Mouse (Mus musculus) thymus, adult 2 months (tissue): Measurements from ENCODE around the gene Polr3h. TPM values are rescaled to one million over a fixed set of nuclear protein-coding genes. Genes with fewer than 3 reads are reported as not detected.

Experiments
- DNase-seq: peaks from one replicate; pipeline ENCODE4 v3.0.0; 2021
- H3K27ac ChIP-seq: fragments of 200-500 bp; 2 replicates; pipeline ENCODE4 v1.5.1; 2012; ENCODE audit warnings: low read length, control low read depth; ENCODE audit not compliant: control insufficient read depth, insufficient read depth
- H3K27me3 ChIP-seq: fragments of 200-500 bp; 2 replicates; pipeline ENCODE4 v1.6.1; 2012; ENCODE audit warnings: mild to moderate bottlenecking, low read length, moderate library complexity, mixed read lengths; ENCODE audit not compliant: control insufficient read depth, insufficient read depth
- H3K36me3 ChIP-seq: fragments of 200-500 bp; 2 replicates; pipeline ENCODE4 v1.6.1; 2012; ENCODE audit warnings: mild to moderate bottlenecking, low read length, moderate library complexity; ENCODE audit not compliant: control insufficient read depth, insufficient read depth
- H3K4me1 ChIP-seq: fragments of 200-500 bp; replicated peaks from 2 replicates; pipeline ENCODE4 v1.6.1; 2012; ENCODE audit warnings: low read length; ENCODE audit not compliant: control insufficient read depth, insufficient read depth
- H3K4me3 ChIP-seq: fragments of 200-500 bp; 2 replicates; pipeline ENCODE4 v1.5.1; 2012; ENCODE audit warnings: mild to moderate bottlenecking, low read length, control low read depth, moderate library complexity; ENCODE audit not compliant: control insufficient read depth, insufficient read depth
- CTCF ChIP-seq: fragments of 200-500 bp; IDR thresholded peaks from 2 replicates; pipeline ENCODE4 v1.5.1; 2012; ENCODE audit warnings: mild to moderate bottlenecking, control low read depth, low read length, moderate library complexity, borderline replicate concordance; ENCODE audit not compliant: control insufficient read depth, poor library complexity, insufficient read depth; ENCODE audit errors: extremely low read depth
- POLR2A ChIP-seq: fragments of 200-500 bp; IDR thresholded peaks from 2 replicates; pipeline ENCODE4 v1.6.1; 2012; ENCODE audit warnings: mild to moderate bottlenecking, low read length, control low read depth, moderate library complexity; ENCODE audit not compliant: control insufficient read depth, poor library complexity, insufficient read depth; ENCODE audit errors: extremely low read depth
- WGBS: fragments of 180-500 bp; shearing (Covaris S2); methylation state at CpG from one replicate; pipeline ENCODE4 v1.1.7; 2018; 5-methylcytosine and 5-hydroxymethylcytosine counted together
- polyA plus RNA-seq: library from polyadenylated mRNA; depleted of rRNA; stranded (reverse); fragments of >200 nt; gene quantifications from 2 replicates; pipeline ENCODE4 v1.2.3, GENCODE M21; 2012

Polr3h gene
- polyA plus RNA-seq, 1 experiment: 16.7 TPM

DNA sequence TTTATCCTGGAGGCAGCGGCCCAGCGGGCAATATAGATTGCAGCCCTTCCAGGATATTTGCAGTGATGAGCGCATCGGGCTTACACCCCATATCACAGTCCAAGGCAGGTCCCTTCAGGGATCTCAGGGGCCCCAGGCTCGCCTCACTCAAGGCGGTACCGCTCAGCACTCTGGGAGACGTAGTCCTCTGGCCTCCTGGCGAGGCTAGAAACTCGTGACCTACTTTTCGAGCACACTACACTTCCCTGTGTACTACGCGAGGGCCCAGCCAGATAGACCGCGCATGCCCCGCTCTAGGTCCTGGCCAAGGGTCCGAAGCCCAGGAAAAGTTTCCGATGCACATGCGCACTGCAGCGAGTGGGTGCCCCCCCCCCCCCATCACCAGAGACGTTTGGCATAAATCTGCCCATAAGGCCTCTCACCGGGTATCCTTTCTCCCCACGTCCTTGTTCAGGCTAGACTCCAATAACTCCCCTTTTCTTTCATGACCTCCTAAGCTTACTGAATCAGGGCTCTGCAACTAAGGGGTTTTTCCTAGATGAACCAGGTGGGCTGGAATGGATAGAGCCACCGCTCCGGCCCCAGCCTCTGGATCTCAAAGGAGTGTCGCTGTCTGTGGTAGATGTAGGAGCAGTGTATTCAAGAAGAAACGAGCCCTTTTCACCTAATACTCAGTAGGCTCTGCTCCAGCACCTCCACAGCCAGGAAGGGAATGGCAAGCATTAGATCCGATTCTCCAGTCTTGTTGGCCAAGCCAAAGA lies 69.8 kb downstream of the Polr3h start:
- H3K27me3 ChIP-seq: no peaks in the 10 kb centered on the region
- peaks cover 4% of the 10 kb centered on the region for H3K36me3 ChIP-seq
- TF ChIP-seq CTCF (no peak), POLR2A (no peak)
- H3K4me1 ChIP-seq: peaks cover 20% of the 10 kb centered on the region
- H3K27ac ChIP-seq: peak overlapping the region; percentile 83
- 1% methylated on average over 28 of the region's 28 CpGs for WGBS
- peak; percentile 79 for DNase-seq
- H3K4me3 ChIP-seq: peak overlapping the region; percentile 94

DNA sequence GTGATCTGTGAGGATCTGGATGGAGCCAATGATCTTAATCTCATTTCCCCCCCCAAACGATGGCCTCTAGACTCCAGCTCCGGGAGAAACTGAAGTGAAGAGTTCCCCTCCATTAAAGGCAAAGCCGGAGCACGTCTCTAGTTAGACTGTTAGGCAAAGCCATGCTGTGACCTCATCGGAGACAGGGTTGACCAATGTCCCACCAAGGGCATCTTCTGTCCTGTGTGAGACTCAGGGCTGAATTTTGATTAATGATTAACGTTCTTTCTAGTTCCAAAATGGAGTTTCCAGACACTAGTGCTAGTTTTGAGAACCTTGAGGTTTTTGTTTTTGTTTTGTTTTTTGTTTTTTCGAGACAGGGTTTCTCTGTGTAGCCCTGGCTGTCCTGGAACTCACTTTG lies 73.0 kb downstream of the Polr3h start:
- H3K36me3 ChIP-seq: peaks cover 29% of the 10 kb centered on the region
- no peak overlapping the region for H3K4me3 ChIP-seq
- TF ChIP-seq POLR2A: no peak
- no peak for TF ChIP-seq CTCF
- peaks cover 36% of the 10 kb centered on the region for H3K4me1 ChIP-seq
- H3K27ac ChIP-seq: no peak overlapping the region
- WGBS: 88% methylated on average over 7 of the region's 7 CpGs
- DNase-seq: no peak
- no peaks in the 10 kb centered on the region for H3K27me3 ChIP-seq

- no peak for DNase-seq
- no peaks in the 10 kb centered on the region for H3K27me3 ChIP-seq
- 90% methylated on average over 9 of the region's 9 CpGs for WGBS
- peaks cover 36% of the 10 kb centered on the region for H3K4me1 ChIP-seq
- TF ChIP-seq CTCF (no peak), POLR2A (no peak)
- no peak overlapping the region for H3K4me3 ChIP-seq
- H3K27ac ChIP-seq: no peak overlapping the region
- H3K36me3 ChIP-seq: peaks cover 35% of the 10 kb centered on the region
These were observed 73.5 kb downstream of the Polr3h start for GRCm38 (mm10) chr15:81852411-81853000.

- peak; percentile 40 for DNase-seq
- Histone ChIP-seq H3K27me3 (no peaks in the 10 kb centered on the region), H3K4me1 (peaks cover 36% of the 10 kb centered on the region), H3K36me3 (peaks cover 35% of the 10 kb centered on the region), H3K4me3 (no peak overlapping the region), H3K27ac (peak overlapping the region; percentile 28)
- no peak for TF ChIP-seq CTCF
- 27% methylated on average over 15 of the region's 15 CpGs for WGBS
These were observed 74.7 kb downstream of the Polr3h start for GRCm38 (mm10) chr15:81851375-81851774.

DNA sequence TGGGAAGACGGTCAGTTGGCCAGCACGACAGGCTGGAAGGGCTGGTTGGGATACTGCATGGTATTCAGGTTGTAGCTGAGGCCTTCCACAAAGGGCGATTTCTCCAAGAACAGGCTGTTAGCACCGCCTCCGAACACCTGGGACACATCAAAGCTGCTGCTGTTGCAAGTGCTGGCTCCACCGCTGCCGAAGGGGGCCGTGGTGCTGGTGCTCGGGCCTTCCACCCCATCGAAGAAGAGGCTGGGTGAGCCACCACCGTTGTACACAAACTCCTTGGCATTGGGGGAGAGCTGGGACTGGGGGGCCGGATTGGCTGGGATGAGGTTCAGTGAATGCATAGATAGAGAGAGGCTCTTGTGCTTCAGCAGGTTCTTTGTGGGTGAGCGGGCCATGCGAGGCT lies 75.3 kb downstream of the Polr3h start:
- peak; percentile 51 for DNase-seq
- H3K4me1 ChIP-seq: peaks cover 33% of the 10 kb centered on the region
- no peaks in the 10 kb centered on the region for H3K27me3 ChIP-seq
- TF ChIP-seq CTCF (no peak; the same call in 1 of the 2 replicates), POLR2A (no peak)
- 30% methylated on average over 14 of the region's 14 CpGs for WGBS
- peak overlapping the region; percentile 37; the same call in 1 of the 2 replicates for H3K27ac ChIP-seq
- H3K36me3 ChIP-seq: peaks cover 35% of the 10 kb centered on the region
- peak overlapping the region; percentile 9; the same call in 1 of the 2 replicates for H3K4me3 ChIP-seq

GRCm38 (mm10) chr15:81849104-81849503 lies 76.9 kb downstream of the Polr3h start:
- no peak for DNase-seq
- peaks cover 30% of the 10 kb centered on the region for H3K4me1 ChIP-seq
- H3K36me3 ChIP-seq: peaks cover 35% of the 10 kb centered on the region
- no peak for TF ChIP-seq POLR2A
- no peak for TF ChIP-seq CTCF
- no peaks in the 10 kb centered on the region for H3K27me3 ChIP-seq
- 77% methylated on average over 9 of the region's 9 CpGs for WGBS
- no peak overlapping the region for H3K4me3 ChIP-seq
- no peak overlapping the region for H3K27ac ChIP-seq
